Mouse (Mus musculus): ENCODE results near the gene Spcs2. TPM values are rescaled to one million over a fixed set of nuclear protein-coding genes. Genes with fewer than 3 reads are reported as not detected.

The Spcs2 gene
- polyA plus RNA-seq, 1 experiment from 2014 or later = 345 TPM

DNA sequence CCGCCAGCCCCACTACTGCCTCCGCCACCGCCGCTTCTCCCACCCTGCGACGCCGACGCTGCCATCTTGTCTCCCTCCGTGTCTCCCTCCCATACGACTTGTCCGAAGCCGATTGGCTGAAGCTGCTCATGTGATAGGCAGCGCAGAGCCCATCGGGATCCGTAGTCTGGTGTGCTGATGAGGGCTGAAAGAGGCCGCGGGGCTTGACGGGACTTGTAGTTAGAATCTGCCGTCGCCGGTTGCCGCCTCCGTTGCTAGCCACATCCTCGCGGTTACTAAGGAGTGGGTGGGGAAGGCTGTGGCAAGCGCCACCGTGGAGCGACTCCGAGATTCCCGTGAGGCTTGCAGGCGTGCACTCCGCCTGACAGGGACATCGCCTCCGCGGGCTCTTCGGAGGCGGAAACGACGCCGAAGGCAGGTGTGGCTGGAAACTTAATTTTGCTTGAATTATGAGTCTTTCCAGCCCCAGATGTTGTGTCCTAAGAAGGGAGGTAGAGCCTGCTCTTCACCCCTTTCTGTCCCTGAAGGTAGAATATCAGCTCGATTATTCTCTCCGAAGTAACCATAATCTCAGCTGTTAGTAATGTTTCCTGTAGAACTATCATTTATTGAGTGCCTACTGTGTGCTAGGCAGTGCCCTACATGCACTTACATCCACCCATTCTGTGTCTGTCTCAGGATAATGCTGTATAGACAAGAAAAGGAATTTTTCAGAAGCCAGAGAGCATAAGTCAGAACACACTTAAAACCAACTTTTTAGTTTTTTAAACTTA lies 4.3 kb downstream of the Spcs2 start, which contains the start of gene Xrra1:
Gene Xrra1, plus strand, starts transcription at position 304 of the 773 bp plus-strand sequence.
- H3K4me2 ChIP-seq (replicated peaks) = peak within 1 kb of the TSS; percentile 82
- ATAC-seq (ENCODE audit: insufficient number of reproducible peaks, insufficient read depth, low FRiP score, low TSS enrichment) = peak; percentile 97
- H3K36me3 ChIP-seq = peaks cover 14% of the 10 kb centered on the region
- H3K9me3 ChIP-seq = no peaks in the 10 kb centered on the region
- WGBS = under 1% methylated on average over 42 of the region's 42 CpGs
- peaks cover 17% of the 10 kb centered on the region for H3K4me1 ChIP-seq
- peak within 1 kb of the TSS; percentile 63; the same call in 1 of the 2 replicates for H3K27ac ChIP-seq
- H3K9ac ChIP-seq = peak within 1 kb of the TSS; percentile 82
- no peaks in the 10 kb centered on the region for H3K27me3 ChIP-seq
- H3K4me3 ChIP-seq = peak within 1 kb of the TSS; percentile 74

DNA sequence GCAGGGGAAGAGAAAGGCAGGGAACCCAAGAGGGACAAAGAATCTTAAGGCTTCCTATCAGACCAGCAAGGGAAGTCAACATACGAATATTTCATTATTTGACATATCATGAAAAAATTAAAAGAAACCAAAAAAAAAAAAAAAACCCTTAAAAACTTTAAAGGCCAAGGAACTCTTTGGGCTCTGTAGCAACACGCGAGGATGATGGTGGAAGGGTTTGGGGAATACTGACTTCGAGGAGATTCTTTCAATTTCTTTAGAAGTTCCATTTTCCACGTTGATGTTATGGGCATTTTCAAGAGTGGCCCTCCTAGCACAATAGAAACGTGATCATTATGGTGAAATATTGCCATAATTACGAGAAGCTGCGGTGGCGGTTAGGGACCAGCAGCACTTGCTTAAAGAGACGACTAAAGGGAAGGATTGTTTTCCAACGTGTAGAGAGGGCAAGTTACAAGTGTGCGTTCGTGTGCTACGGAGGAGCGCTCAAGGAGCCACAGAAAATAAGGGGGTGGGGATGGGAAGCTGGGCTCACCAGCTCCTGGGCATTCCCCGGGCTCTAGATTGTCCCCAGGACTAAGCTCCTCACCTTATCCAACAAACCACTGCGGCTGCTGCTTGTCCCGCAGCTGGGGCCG lies 5.0 kb downstream of the Spcs2 start:
- peaks cover 21% of the 10 kb centered on the region for H3K36me3 ChIP-seq
- peak overlapping the region; percentile 82 for H3K9ac ChIP-seq
- peaks cover 17% of the 10 kb centered on the region for H3K4me1 ChIP-seq
- no peaks in the 10 kb centered on the region for H3K27me3 ChIP-seq
- peak overlapping the region; percentile 82 for H3K4me2 ChIP-seq (replicated peaks)
- peak overlapping the region; percentile 63; the same call in 1 of the 2 replicates for H3K27ac ChIP-seq
- H3K9me3 ChIP-seq = no peaks in the 10 kb centered on the region
- peak; percentile 59 for ATAC-seq (ENCODE audit: insufficient number of reproducible peaks, insufficient read depth, low FRiP score, low TSS enrichment)
- WGBS = 2% methylated on average over 19 of the region's 19 CpGs
- peak overlapping the region; percentile 74 for H3K4me3 ChIP-seq

DNA sequence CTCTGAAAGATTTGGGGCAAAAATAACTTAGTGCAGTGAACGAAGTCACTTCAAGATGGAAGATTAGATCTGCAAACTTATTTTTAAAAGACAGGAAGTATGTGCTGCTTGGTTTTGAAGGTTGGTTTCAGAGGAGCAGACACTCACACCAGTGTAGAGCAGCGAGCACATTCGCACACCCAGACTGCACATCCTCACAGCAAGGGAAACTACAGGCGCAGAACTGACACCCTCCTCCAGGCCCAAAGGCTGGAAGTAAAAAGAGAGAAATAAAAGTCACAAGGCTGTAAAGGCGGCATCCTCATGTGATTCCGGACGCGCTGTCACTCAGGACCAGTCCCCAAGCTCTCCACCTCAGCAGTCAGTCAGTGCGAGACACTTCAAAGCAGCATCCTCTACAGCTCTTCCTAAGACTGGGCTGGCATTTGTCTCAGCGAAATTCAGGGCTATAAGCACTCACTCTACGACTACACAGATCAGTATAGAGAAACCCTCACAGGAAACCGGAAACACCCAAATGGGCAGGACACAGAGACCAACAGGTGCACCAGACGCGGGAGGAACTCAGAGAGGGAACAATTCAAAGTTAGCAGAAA lies 6.9 kb downstream of the Spcs2 start:
- no peaks in the 10 kb centered on the region for H3K27me3 ChIP-seq
- H3K4me2 ChIP-seq (replicated peaks) = peak overlapping the region; percentile 13; the same call in 1 of the 2 replicates
- peaks cover 30% of the 10 kb centered on the region for H3K36me3 ChIP-seq
- ATAC-seq (ENCODE audit: insufficient number of reproducible peaks, insufficient read depth, low FRiP score, low TSS enrichment) = no peak
- peaks cover 17% of the 10 kb centered on the region for H3K4me1 ChIP-seq
- no peak overlapping the region for H3K9ac ChIP-seq
- no peak overlapping the region for H3K27ac ChIP-seq
- H3K4me3 ChIP-seq = no peak overlapping the region
- WGBS = 89% methylated on average over 14 of the region's 14 CpGs
- H3K9me3 ChIP-seq = no peaks in the 10 kb centered on the region

DNA sequence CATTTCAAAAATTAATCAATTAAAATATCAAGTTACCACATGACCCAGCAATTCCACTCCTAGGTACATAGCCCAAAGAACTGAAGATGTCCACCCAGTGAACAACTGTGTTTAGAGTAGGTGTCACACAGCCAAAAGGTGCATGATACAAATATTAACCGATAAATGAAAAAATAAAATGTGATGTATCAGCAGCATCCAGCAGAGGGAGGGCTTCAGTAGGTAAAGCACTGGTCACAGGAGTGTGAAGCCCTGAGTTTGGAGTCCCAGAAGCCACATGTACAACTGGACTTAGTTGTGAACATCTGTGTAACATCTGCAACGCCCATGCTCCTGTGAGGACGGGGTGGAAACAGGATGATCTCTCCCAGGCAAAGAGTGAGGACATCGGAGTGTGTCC lies 9.0 kb downstream of the Spcs2 start:
- peaks cover 30% of the 10 kb centered on the region for H3K36me3 ChIP-seq
- H3K9ac ChIP-seq = no peak overlapping the region
- H3K9me3 ChIP-seq = no peaks in the 10 kb centered on the region
- H3K27me3 ChIP-seq = no peaks in the 10 kb centered on the region
- no peak overlapping the region for H3K27ac ChIP-seq
- H3K4me3 ChIP-seq = no peak overlapping the region
- ATAC-seq (ENCODE audit: insufficient number of reproducible peaks, insufficient read depth, low FRiP score, low TSS enrichment) = no peak
- no peak overlapping the region for H3K4me2 ChIP-seq (replicated peaks)
- WGBS = 77% methylated on average over 4 of the region's 4 CpGs
- peaks cover 17% of the 10 kb centered on the region for H3K4me1 ChIP-seq

DNA sequence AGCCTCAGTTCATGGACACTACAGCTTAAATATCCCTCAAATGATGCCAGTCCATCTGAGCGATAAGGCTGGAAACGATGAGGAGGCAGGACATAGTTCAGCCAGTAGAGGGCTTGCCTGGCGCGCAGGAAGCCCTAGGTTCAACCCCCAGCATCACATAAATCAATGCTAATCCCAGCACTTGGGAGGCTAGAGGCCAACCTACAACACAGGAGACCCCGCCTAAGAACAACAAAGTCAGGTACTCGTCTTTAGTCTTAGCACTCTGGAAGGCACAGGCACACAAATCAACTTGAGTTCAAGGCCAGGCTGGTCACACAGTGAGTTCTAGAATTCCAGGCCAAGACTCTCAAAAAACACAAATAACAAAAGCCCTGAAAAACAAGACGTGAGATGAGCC lies 9.9 kb downstream of the Spcs2 start:
- no peak overlapping the region for H3K4me3 ChIP-seq
- peaks cover 38% of the 10 kb centered on the region for H3K36me3 ChIP-seq

DNA sequence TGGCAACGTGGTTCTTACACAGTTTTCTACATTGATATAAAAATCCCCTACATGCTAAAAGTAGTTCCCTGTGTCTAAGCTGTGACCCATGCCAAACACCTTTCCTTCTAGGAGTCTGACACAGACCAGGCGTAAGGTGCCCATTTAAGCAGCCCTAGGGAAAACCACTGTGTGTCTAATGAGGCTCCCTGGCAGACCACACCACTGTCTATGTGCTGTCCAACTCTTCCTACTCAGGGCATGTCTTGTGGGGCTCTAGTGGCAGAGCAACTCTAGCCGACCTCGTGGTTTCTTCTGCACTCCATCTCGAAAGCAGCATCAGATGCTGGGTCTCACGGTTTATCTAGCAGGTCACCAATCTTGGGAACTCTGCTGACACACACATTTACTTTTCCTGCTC lies 11.6 kb downstream of the Spcs2 start:
- no peak overlapping the region for H3K4me2 ChIP-seq (replicated peaks)
- H3K36me3 ChIP-seq = peaks cover 50% of the 10 kb centered on the region
- no peak overlapping the region for H3K4me3 ChIP-seq
- no peaks in the 10 kb centered on the region for H3K27me3 ChIP-seq
- WGBS = 86% methylated on average over 6 of the region's 6 CpGs
- ATAC-seq (ENCODE audit: insufficient number of reproducible peaks, insufficient read depth, low FRiP score, low TSS enrichment) = no peak
- H3K4me1 ChIP-seq = peaks cover 5% of the 10 kb centered on the region; the same call in 1 of the 2 replicates
- no peak overlapping the region for H3K27ac ChIP-seq
- no peaks in the 10 kb centered on the region for H3K9me3 ChIP-seq
- H3K9ac ChIP-seq = no peak overlapping the region

More for the DNA sequence above, 9.9 kb downstream of the Spcs2 start:
- Histone ChIP-seq H3K9me3 (no peaks in the 10 kb centered on the region), H3K9ac (no peak overlapping the region), H3K4me2 (replicated peaks) (no peak overlapping the region), H3K27me3 (no peaks in the 10 kb centered on the region), H3K4me1 (peaks cover 14% of the 10 kb centered on the region), H3K27ac (no peak overlapping the region)
- ATAC-seq (ENCODE audit: insufficient number of reproducible peaks, insufficient read depth, low FRiP score, low TSS enrichment) = no peak
- 92% methylated on average over 7 of the region's 7 CpGs for WGBS

DNA sequence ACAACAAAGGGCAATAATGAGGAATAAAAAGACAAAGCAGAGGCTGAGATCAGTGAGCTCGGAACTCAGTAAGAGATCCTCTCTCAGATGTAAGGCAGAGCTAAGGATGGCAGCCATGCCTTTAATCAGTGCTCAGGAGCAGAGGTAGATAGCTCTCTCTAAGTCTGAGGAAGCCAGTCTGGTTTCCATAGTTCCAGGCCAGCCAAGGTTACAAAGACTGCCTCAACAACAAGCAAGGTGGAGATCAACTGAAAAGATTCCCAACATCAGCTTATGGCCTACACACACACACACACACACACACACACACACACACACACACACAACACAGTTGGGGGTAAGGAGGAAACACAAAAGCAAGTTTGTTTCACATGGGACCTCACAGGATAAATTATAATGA lies 12.1 kb downstream of the Spcs2 start:
- Histone ChIP-seq H3K27me3 (no peaks in the 10 kb centered on the region), H3K4me1 (no peaks in the 10 kb centered on the region; the same call in 1 of the 2 replicates), H3K4me2 (replicated peaks) (no peak overlapping the region), H3K9me3 (no peaks in the 10 kb centered on the region), H3K27ac (no peak overlapping the region), H3K9ac (no peak overlapping the region), H3K4me3 (no peak overlapping the region), H3K36me3 (peaks cover 51% of the 10 kb centered on the region)
- ATAC-seq (ENCODE audit: insufficient number of reproducible peaks, insufficient read depth, low FRiP score, low TSS enrichment) = no peak
- 79% methylated on average over 1 of the region's 1 CpGs for WGBS

DNA sequence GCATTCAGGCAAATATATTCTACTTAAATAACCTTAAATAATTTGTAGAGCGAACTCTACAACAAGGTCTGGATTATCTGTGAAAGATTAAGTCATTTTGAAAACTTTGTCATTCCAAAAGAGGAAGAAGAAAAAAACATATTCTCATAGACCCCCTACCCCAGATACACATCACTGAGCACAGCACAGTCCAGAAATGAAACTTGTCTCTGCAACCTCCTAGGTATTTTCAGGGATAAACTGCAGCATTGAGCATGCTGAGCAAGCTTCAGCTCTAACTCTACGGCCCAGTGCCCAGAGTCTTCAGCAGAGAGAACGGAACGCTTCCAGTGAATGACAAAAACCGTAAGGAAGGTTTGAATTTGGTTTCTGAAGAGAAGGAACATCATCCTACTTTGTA lies 12.7 kb downstream of the Spcs2 start:
- Histone ChIP-seq H3K9me3 (no peaks in the 10 kb centered on the region), H3K36me3 (peaks cover 50% of the 10 kb centered on the region), H3K27ac (no peak overlapping the region), H3K4me3 (no peak overlapping the region), H3K4me1 (no peaks in the 10 kb centered on the region), H3K27me3 (no peaks in the 10 kb centered on the region), H3K9ac (no peak overlapping the region), H3K4me2 (replicated peaks) (no peak overlapping the region)
- no peak for ATAC-seq (ENCODE audit: insufficient number of reproducible peaks, insufficient read depth, low FRiP score, low TSS enrichment)
- WGBS = 91% methylated on average over 5 of the region's 5 CpGs

DNA sequence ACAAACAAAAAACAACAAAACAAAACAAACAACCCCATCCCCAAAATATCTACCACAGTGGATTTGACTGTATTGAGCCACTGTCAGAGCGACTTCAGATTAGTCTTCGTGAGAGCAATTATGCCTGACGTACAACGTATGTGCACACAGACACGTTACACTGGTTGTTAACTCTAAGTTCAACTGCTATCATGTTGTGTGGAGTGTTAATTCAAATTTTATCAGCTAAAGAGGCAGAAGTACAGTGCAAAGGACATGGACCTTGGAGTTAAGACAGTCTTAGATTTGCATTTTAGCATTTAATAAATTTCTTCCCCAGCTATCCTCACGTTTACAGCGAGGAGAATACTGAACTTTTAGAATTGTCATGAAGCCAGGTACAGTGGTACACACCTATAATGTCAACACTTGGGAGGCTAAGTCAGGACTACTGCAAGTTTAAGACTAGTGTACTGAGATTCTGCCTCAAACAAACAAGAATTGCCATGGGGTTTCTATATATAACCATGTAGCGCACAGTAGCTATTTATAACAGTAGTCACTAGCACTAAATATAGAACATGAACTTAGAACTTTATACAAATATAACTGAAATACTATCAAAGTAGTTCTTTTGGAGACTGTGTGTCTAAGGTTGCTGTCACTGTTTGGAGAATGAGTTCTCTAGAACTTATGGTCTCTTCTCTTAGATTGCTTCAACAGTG lies 17.6 kb downstream of the Spcs2 start:
- Histone ChIP-seq H3K4me2 (replicated peaks) (no peak overlapping the region), H3K27ac (no peak overlapping the region), H3K9ac (no peak overlapping the region), H3K4me1 (no peaks in the 10 kb centered on the region), H3K4me3 (no peak overlapping the region), H3K9me3 (no peaks in the 10 kb centered on the region), H3K36me3 (peaks cover 69% of the 10 kb centered on the region), H3K27me3 (no peaks in the 10 kb centered on the region)
- 94% methylated on average over 8 of the region's 8 CpGs for whole genome bisulfite sequencing
- no peak for ATAC-seq (ENCODE audit: insufficient number of reproducible peaks, insufficient read depth, low FRiP score, low TSS enrichment)

DNA sequence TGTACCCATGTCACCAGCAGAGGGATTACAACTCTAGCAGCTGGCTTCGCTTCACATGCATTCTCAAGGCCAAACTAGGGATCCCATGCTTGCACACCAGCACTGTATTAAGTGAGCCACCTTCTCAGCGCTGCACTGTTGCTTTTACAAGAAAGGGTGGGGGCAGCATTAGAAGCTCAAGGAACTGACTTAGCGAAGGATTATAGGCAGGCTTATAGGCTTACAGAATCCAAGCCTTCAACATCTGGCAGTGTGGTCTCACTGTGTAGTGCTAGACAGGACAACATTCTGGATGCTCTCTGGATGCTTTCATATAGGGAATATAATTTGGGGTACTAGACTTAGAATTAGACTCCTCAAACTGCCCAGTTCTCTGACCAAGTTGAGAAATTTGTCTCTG lies 25.0 kb downstream of the Spcs2 start:
- Histone ChIP-seq H3K36me3 (peaks cover 59% of the 10 kb centered on the region), H3K4me1 (no peaks in the 10 kb centered on the region), H3K4me3 (no peak overlapping the region), H3K9me3 (no peaks in the 10 kb centered on the region), H3K27me3 (no peaks in the 10 kb centered on the region), H3K27ac (no peak overlapping the region), H3K9ac (no peak overlapping the region), H3K4me2 (replicated peaks) (no peak overlapping the region)
- no peak for ATAC-seq (ENCODE audit: insufficient number of reproducible peaks, insufficient read depth, low FRiP score, low TSS enrichment)
- 89% methylated on average over 3 of the region's 3 CpGs for WGBS

DNA sequence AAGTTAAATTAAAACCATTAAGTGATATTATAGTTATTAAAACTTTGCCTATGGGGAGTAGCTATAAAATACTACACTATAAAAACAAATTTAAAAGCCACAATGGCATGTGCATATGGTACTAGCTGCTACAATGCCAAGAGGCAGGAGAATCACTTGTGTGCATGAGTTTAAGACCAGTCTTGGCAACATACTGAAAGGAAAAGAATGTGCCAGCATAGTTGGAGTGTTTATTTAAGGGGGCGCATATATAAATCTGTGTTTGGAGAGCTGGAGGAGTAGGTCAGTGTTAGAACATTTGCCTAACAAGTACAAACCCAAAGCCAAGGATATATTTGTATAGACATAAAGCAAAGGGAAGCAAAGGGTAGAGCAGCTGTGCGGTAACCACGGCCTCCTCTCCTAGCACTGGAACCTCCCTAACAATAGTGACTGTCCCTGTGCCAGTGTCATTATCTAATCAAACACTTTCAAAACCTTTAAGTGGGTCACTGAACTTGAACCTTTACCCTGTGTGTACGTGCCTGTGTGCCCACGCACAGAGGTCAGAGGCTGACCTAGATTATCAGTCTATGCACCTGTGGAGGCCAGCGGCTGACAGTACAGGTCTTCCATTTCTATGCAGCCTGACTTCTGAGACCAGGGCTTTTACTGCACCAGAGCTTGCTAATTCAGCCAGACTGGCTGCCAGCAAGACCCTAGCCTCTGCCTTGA lies 25.7 kb downstream of the Spcs2 start:
- Histone ChIP-seq H3K9ac (no peak overlapping the region), H3K36me3 (peaks cover 52% of the 10 kb centered on the region), H3K4me1 (no peaks in the 10 kb centered on the region), H3K4me3 (no peak overlapping the region), H3K27ac (no peak overlapping the region), H3K9me3 (no peaks in the 10 kb centered on the region), H3K4me2 (replicated peaks) (no peak overlapping the region), H3K27me3 (no peaks in the 10 kb centered on the region)
- WGBS = 90% methylated on average over 6 of the region's 6 CpGs
- no peak for ATAC-seq (ENCODE audit: insufficient number of reproducible peaks, insufficient read depth, low FRiP score, low TSS enrichment)

Data from embryonic facial prominence, embryonic 12.5 days (tissue).